Mouse (Mus musculus) erythroblast, embryonic 14.5 days (primary cell): ENCODE data around the gene Gm5475. TPM values are rescaled to one million over a fixed set of nuclear protein-coding genes. Genes with fewer than 3 reads are reported as not detected.

ENCODE experiments used
- H3K27me3 ChIP-seq: 2 replicates; pipeline ENCODE4 v1.6.1; 2012; ENCODE audit warnings: inconsistent platforms; ENCODE audit not compliant: control insufficient read depth
- H3K36me3 ChIP-seq: 2 replicates; pipeline ENCODE4 v1.6.1; 2012; ENCODE audit warnings: mild to moderate bottlenecking, inconsistent platforms; ENCODE audit not compliant: control insufficient read depth
- H3K4me1 ChIP-seq: 2 replicates; pipeline ENCODE4 v1.6.1; 2012; ENCODE audit warnings: inconsistent platforms; ENCODE audit not compliant: control insufficient read depth
- H3K4me3 ChIP-seq: replicated peaks from 2 replicates; pipeline ENCODE3; 2012; ENCODE audit warnings: moderate library complexity, mild to moderate bottlenecking, inconsistent platforms
- H3K9me3 ChIP-seq: 2 replicates; pipeline ENCODE4 v1.6.1; 2012; ENCODE audit warnings: low read length, inconsistent platforms, mixed read lengths; ENCODE audit not compliant: control insufficient read depth
- GATA1 ChIP-seq: IDR thresholded peaks from 2 replicates; pipeline ENCODE4 v1.6.1; 2012; ENCODE audit warnings: low read length, inconsistent platforms, mixed read lengths
- TAL1 ChIP-seq: IDR thresholded peaks from 3 replicates; pipeline ENCODE4 v1.6.1; 2012; ENCODE audit warnings: low read length, inconsistent platforms, mixed read lengths
- polyA plus RNA-seq: library from polyadenylated mRNA; stranded (reverse); fragments of >175 nt; gene quantifications from 2 replicates; pipeline ENCODE4 v1.2.3, GENCODE M21; 2012

Gm5475 gene
- polyA plus RNA-seq, 1 experiment, result not detected

GRCm38 (mm10) chr15:100429959-100430565 lies 8.1 kb downstream of the Gm5475 start:
- TF ChIP-seq GATA1, result no peak
- no peak for TF ChIP-seq TAL1
- Histone ChIP-seq H3K27me3 (peaks cover 26% of the 10 kb centered on the region), H3K9me3 (peaks cover 5% of the 10 kb centered on the region; the same call in 1 of the 2 replicates), H3K4me1 (peaks cover 30% of the 10 kb centered on the region), H3K36me3 (no peaks in the 10 kb centered on the region), H3K4me3 (no peak overlapping the region)

DNA sequence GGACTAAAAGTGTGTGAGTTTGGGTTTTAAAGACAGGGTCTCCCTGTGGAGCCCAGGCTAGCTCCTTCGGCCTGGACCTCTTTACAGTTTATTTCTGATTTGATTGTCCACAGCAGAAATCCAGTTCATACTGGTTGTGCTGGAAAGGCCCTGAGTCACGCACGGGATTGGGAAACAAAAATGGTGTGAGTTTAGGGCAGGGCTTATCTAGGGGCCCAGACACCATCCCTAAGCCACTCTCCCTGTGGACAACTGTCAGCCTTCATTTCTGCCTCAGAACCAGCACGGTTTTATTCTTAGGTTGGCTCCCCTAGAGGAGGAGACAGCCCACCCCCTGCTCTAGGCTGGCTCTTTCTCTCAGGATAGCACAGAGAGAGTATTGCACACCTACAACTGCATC lies 11.3 kb downstream of the Gm5475 start:
- Histone ChIP-seq H3K4me1 (peaks cover 33% of the 10 kb centered on the region), H3K9me3 (peaks cover 6% of the 10 kb centered on the region; the same call in 1 of the 2 replicates), H3K4me3 (no peak overlapping the region), H3K27me3 (no peaks in the 10 kb centered on the region), H3K36me3 (no peaks in the 10 kb centered on the region)
- peak; percentile 40; the same call in 1 of the 3 replicates for TF ChIP-seq TAL1
- peak; percentile 40 for TF ChIP-seq GATA1

DNA sequence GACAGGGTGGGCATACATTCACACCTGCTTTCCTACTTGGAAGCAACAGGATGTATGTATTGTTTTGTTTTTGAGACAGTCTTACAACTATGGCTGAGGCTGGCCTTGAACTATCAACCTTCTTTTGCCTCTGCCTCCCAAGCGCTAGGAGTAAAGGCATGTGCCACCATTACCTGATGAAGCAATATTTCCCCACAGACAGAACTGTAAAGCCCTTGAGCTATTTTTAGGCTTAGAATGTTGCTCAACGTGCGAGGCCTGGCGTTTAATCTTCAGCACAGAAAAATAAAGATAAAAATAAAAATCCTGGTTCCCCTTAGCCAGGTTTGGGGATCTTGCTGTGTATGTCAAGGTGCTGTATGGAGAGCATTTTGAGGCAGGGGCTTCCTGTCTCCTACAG lies 14.2 kb downstream of the Gm5475 start:
- no peak for TF ChIP-seq GATA1
- no peak for TF ChIP-seq TAL1
- Histone ChIP-seq H3K4me3 (no peak overlapping the region), H3K27me3 (no peaks in the 10 kb centered on the region), H3K9me3 (peaks cover 6% of the 10 kb centered on the region; the same call in 1 of the 2 replicates), H3K36me3 (no peaks in the 10 kb centered on the region), H3K4me1 (peaks cover 35% of the 10 kb centered on the region)

GRCm38 (mm10) chr15:100436518-100436917 lies 14.6 kb downstream of the Gm5475 start:
- H3K36me3 ChIP-seq, result no peaks in the 10 kb centered on the region
- H3K4me3 ChIP-seq, result no peak overlapping the region
- peaks cover 35% of the 10 kb centered on the region for H3K4me1 ChIP-seq
- H3K27me3 ChIP-seq, result no peaks in the 10 kb centered on the region
- TF ChIP-seq TAL1, result no peak
- no peak for TF ChIP-seq GATA1
- peaks cover 6% of the 10 kb centered on the region; the same call in 1 of the 2 replicates for H3K9me3 ChIP-seq

GRCm38 (mm10) chr15:100443126-100443922 lies 21.4 kb downstream of the Gm5475 start:
- TF ChIP-seq TAL1 (no peak), GATA1 (no peak; the same call in 1 of the 2 replicates)

GRCm38 (mm10) chr15:100446887-100447286 lies 24.9 kb downstream of the Gm5475 start:
- TF ChIP-seq TAL1, result no peak
- no peak for TF ChIP-seq GATA1
- peaks cover 18% of the 10 kb centered on the region for H3K4me1 ChIP-seq
- no peaks in the 10 kb centered on the region for H3K36me3 ChIP-seq
- no peaks in the 10 kb centered on the region for H3K9me3 ChIP-seq
- H3K27me3 ChIP-seq, result no peaks in the 10 kb centered on the region; the same call in 1 of the 2 replicates
- no peak overlapping the region for H3K4me3 ChIP-seq

More at GRCm38 (mm10) chr15:100443126-100443922, 21.4 kb downstream of the Gm5475 start:
- H3K27me3 ChIP-seq, result no peaks in the 10 kb centered on the region
- no peaks in the 10 kb centered on the region for H3K9me3 ChIP-seq
- H3K4me3 ChIP-seq, result peak overlapping the region; percentile 65
- no peaks in the 10 kb centered on the region for H3K36me3 ChIP-seq
- peaks cover 22% of the 10 kb centered on the region for H3K4me1 ChIP-seq

GRCm38 (mm10) chr15:100448572-100448971 lies 26.6 kb downstream of the Gm5475 start:
- Histone ChIP-seq H3K4me1 (peaks cover 13% of the 10 kb centered on the region), H3K27me3 (no peaks in the 10 kb centered on the region; the same call in 1 of the 2 replicates), H3K36me3 (no peaks in the 10 kb centered on the region), H3K4me3 (no peak overlapping the region), H3K9me3 (no peaks in the 10 kb centered on the region)
- TF ChIP-seq TAL1 (no peak), GATA1 (no peak)

- Histone ChIP-seq H3K4me3 (no peak overlapping the region), H3K4me1 (peaks cover 5% of the 10 kb centered on the region), H3K9me3 (no peaks in the 10 kb centered on the region), H3K27me3 (no peaks in the 10 kb centered on the region; the same call in 1 of the 2 replicates), H3K36me3 (no peaks in the 10 kb centered on the region)
- TF ChIP-seq GATA1, result no peak
- no peak for TF ChIP-seq TAL1
Measured at GRCm38 (mm10) chr15:100449495-100449894, 27.5 kb downstream of the Gm5475 start.

GRCm38 (mm10) chr15:100451245-100451644 lies 29.3 kb downstream of the Gm5475 start:
- Histone ChIP-seq H3K27me3 (no peaks in the 10 kb centered on the region; the same call in 1 of the 2 replicates), H3K4me1 (peaks cover 5% of the 10 kb centered on the region), H3K9me3 (no peaks in the 10 kb centered on the region), H3K36me3 (no peaks in the 10 kb centered on the region), H3K4me3 (no peak overlapping the region)
- TF ChIP-seq GATA1 (no peak), TAL1 (no peak)
